Mouse (Mus musculus): ENCODE data around the gene Rasal2.
"Not testable (repeated sequence)": the region's sequence is repeated elsewhere in the genome, so short reads cannot be mapped to it uniquely, and the experiment has no call there.

Gene Rasal2

GRCm38 (mm10) chr1:157247341-157247740 lies 165.1 kb downstream of the Rasal2 start:
- in situ Hi-C loops (cut with MboI, MseI): no loop called here

- in situ Hi-C loops (cut with MboI, MseI): no loop called here
Observed at GRCm38 (mm10) chr1:157246779-157247178, 165.6 kb downstream of the Rasal2 start.

- in situ Hi-C loops (cut with MboI, MseI): no loop called here
Observed at GRCm38 (mm10) chr1:157244453-157244790, 168.0 kb downstream of the Rasal2 start.

GRCm38 (mm10) chr1:157243576-157244452 lies 168.6 kb downstream of the Rasal2 start:
- in situ Hi-C loops (cut with MboI, MseI): no loop called here

- in situ Hi-C loops (cut with MboI, MseI): no loop called here
Observed at GRCm38 (mm10) chr1:157239687-157240086, 172.7 kb downstream of the Rasal2 start.

GRCm38 (mm10) chr1:157236650-157237344 lies 175.6 kb downstream of the Rasal2 start:
- in situ Hi-C loops (cut with MboI, MseI): not testable (repeated sequence)

GRCm38 (mm10) chr1:157233451-157233850 lies 178.9 kb downstream of the Rasal2 start:
- in situ Hi-C loops (cut with MboI, MseI): no loop called here

GRCm38 (mm10) chr1:157232372-157232771 lies 180.0 kb downstream of the Rasal2 start:
- in situ Hi-C loops (cut with MboI, MseI): no loop called here

GRCm38 (mm10) chr1:157231016-157231415 lies 181.4 kb downstream of the Rasal2 start:
- in situ Hi-C loops (cut with MboI, MseI): no loop called here

GRCm38 (mm10) chr1:157230386-157230785 lies 182.0 kb downstream of the Rasal2 start:
- in situ Hi-C loops (cut with MboI, MseI): no loop called here

GRCm38 (mm10) chr1:157225013-157225412 lies 187.4 kb downstream of the Rasal2 start:
- in situ Hi-C loops (cut with MboI, MseI): no loop called here

GRCm38 (mm10) chr1:157220910-157221309 lies 191.5 kb downstream of the Rasal2 start:
- in situ Hi-C loops (cut with MboI, MseI): no loop called here

GRCm38 (mm10) chr1:157220466-157220865 lies 191.9 kb downstream of the Rasal2 start:
- in situ Hi-C loops (cut with MboI, MseI): no loop called here

- in situ Hi-C loops (cut with MboI, MseI): no loop called here
Observed at GRCm38 (mm10) chr1:157208754-157209153, 203.6 kb downstream of the Rasal2 start.

- in situ Hi-C loops (cut with MboI, MseI): no loop called here
Observed at GRCm38 (mm10) chr1:157205685-157206084, 206.7 kb downstream of the Rasal2 start.

GRCm38 (mm10) chr1:157183043-157183442 lies 229.4 kb downstream of the Rasal2 start:
- in situ Hi-C loops (cut with MboI, MseI): loop anchor here in 1 of 2 experiments (5.0 kb wide), 1 partner anchor 66 kb away; no protein-coding TSS in a partner anchor

GRCm38 (mm10) chr1:157182431-157182830 lies 230.0 kb downstream of the Rasal2 start:
- in situ Hi-C loops (cut with MboI, MseI): loop anchor here in 1 of 2 experiments (5.0 kb wide), 1 partner anchor 65 kb away; no protein-coding TSS in a partner anchor

GRCm38 (mm10) chr1:157181081-157181480 lies 231.3 kb downstream of the Rasal2 start:
- in situ Hi-C loops (cut with MboI, MseI): loop anchor here in 1 of 2 experiments (5.0 kb wide), 1 partner anchor 64 kb away; no protein-coding TSS in a partner anchor

GRCm38 (mm10) chr1:157178988-157179764 lies 233.2 kb downstream of the Rasal2 start:
- in situ Hi-C loops (cut with MboI, MseI): no loop called here

- in situ Hi-C loops (cut with MboI, MseI): no loop called here
Observed at GRCm38 (mm10) chr1:157169292-157169691, 243.1 kb downstream of the Rasal2 start.

GRCm38 (mm10) chr1:157168891-157169290 lies 243.5 kb downstream of the Rasal2 start:
- in situ Hi-C loops (cut with MboI, MseI): no loop called here

GRCm38 (mm10) chr1:157153781-157154180 lies 258.6 kb downstream of the Rasal2 start:
- in situ Hi-C loops (cut with MboI, MseI): no loop called here

All from T-helper 17 cell (primary cell).